Mouse (Mus musculus): Measurements from ENCODE around the gene Phf5a.

Gene Phf5a

GRCm38 (mm10) chr15:81886795-81887550, 15.3 kb upstream of the Phf5a start:
- DNase-seq (ENCODE audit: extremely low read depth, insufficient read length, low spot score) = no peak

GRCm38 (mm10) chr15:81885418-81885934, 13.8 kb upstream of the Phf5a start:
- DNase-seq (ENCODE audit: extremely low read depth, insufficient read length, low spot score) = no peak

GRCm38 (mm10) chr15:81882348-81882747, 10.6 kb upstream of the Phf5a start:
- no peak for DNase-seq (ENCODE audit: extremely low read depth, insufficient read length, low spot score)

GRCm38 (mm10) chr15:81879531-81880401, 8.1 kb upstream of the Phf5a start:
- DNase-seq (ENCODE audit: extremely low read depth, insufficient read length, low spot score) = no peak

GRCm38 (mm10) chr15:81872262-81873136, 788 bp upstream of the Phf5a start, which contains the start of gene Aco2:
TSS of gene Aco2 (plus strand) at chr15:81872309.
- DNase-seq (ENCODE audit: extremely low read depth, insufficient read length, low spot score) = peak; percentile 93

GRCm38 (mm10) chr15:81869985-81870384, 1.7 kb downstream of the Phf5a start:
- DNase-seq (ENCODE audit: extremely low read depth, insufficient read length, low spot score) = no peak

- peak; percentile 53 for DNase-seq (ENCODE audit: extremely low read depth, insufficient read length, low spot score)
Measured at GRCm38 (mm10) chr15:81864238-81864637, 7.5 kb downstream of the Phf5a start.

GRCm38 (mm10) chr15:81860471-81861135, 11.1 kb downstream of the Phf5a start:
- DNase-seq (ENCODE audit: extremely low read depth, insufficient read length, low spot score) = peak; percentile 51

GRCm38 (mm10) chr15:81859330-81860255, 12.1 kb downstream of the Phf5a start:
- DNase-seq (ENCODE audit: extremely low read depth, insufficient read length, low spot score) = peak; percentile 91

GRCm38 (mm10) chr15:81858517-81859329, 13.0 kb downstream of the Phf5a start, which contains the start of gene Tob2:
TSS of gene Tob2 (minus strand) at chr15:81858796.
- DNase-seq (ENCODE audit: extremely low read depth, insufficient read length, low spot score) = peak; percentile 76

GRCm38 (mm10) chr15:81858138-81858516, 13.6 kb downstream of the Phf5a start:
- DNase-seq (ENCODE audit: extremely low read depth, insufficient read length, low spot score) = peak; percentile 96

- DNase-seq (ENCODE audit: extremely low read depth, insufficient read length, low spot score) = no peak
Measured at GRCm38 (mm10) chr15:81857724-81858116, 14.0 kb downstream of the Phf5a start.

- peak; percentile 39 for DNase-seq (ENCODE audit: extremely low read depth, insufficient read length, low spot score)
Measured at GRCm38 (mm10) chr15:81856938-81857723, 14.6 kb downstream of the Phf5a start.

GRCm38 (mm10) chr15:81856030-81856790, 15.5 kb downstream of the Phf5a start:
- peak; percentile 86 for DNase-seq (ENCODE audit: extremely low read depth, insufficient read length, low spot score)

- no peak for DNase-seq (ENCODE audit: extremely low read depth, insufficient read length, low spot score)
Measured at GRCm38 (mm10) chr15:81853081-81853480, 18.6 kb downstream of the Phf5a start.

- no peak for DNase-seq (ENCODE audit: extremely low read depth, insufficient read length, low spot score)
Measured at GRCm38 (mm10) chr15:81852411-81853000, 19.2 kb downstream of the Phf5a start.

Measured in 3134 (cell line).